Mouse (Mus musculus): ENCODE results near the gene Mboat2.

- TF ChIP-seq GATA1 (IDR thresholded peaks at IDR 0.05; ENCODE audit: low read length) (no peak), TAL1 (IDR thresholded peaks at IDR 0.05; ENCODE audit: low read length) (no peak)
Observed at GRCm38 (mm10) chr12:24857354-24857753, 26.7 kb downstream of the Mboat2 start.
